Mouse (Mus musculus) thymus, adult 2 months (tissue): ENCODE measurements at regions not wholly inside any gene's neighbourhood (a gene's known extent, or its start where the extent isn't known, plus 50 kb on each side); places are given as distances from the start of the nearest gene placed in this dataset.

ENCODE experiments used
- DNase-seq: peaks from one replicate; pipeline ENCODE4 v3.0.0; 2021
- H3K27ac ChIP-seq: fragments of 200-500 bp; 2 replicates; pipeline ENCODE4 v1.5.1; 2012; ENCODE audit warnings: low read length, control low read depth; ENCODE audit not compliant: control insufficient read depth, insufficient read depth
- H3K27me3 ChIP-seq: fragments of 200-500 bp; 2 replicates; pipeline ENCODE4 v1.6.1; 2012; ENCODE audit warnings: mild to moderate bottlenecking, low read length, moderate library complexity, mixed read lengths; ENCODE audit not compliant: control insufficient read depth, insufficient read depth
- H3K36me3 ChIP-seq: fragments of 200-500 bp; 2 replicates; pipeline ENCODE4 v1.6.1; 2012; ENCODE audit warnings: mild to moderate bottlenecking, low read length, moderate library complexity; ENCODE audit not compliant: control insufficient read depth, insufficient read depth
- H3K4me1 ChIP-seq: fragments of 200-500 bp; replicated peaks from 2 replicates; pipeline ENCODE4 v1.6.1; 2012; ENCODE audit warnings: low read length; ENCODE audit not compliant: control insufficient read depth, insufficient read depth
- H3K4me3 ChIP-seq: fragments of 200-500 bp; 2 replicates; pipeline ENCODE4 v1.5.1; 2012; ENCODE audit warnings: mild to moderate bottlenecking, low read length, control low read depth, moderate library complexity; ENCODE audit not compliant: control insufficient read depth, insufficient read depth
- CTCF ChIP-seq: fragments of 200-500 bp; IDR thresholded peaks from 2 replicates; pipeline ENCODE4 v1.5.1; 2012; ENCODE audit warnings: mild to moderate bottlenecking, control low read depth, low read length, moderate library complexity, borderline replicate concordance; ENCODE audit not compliant: control insufficient read depth, poor library complexity, insufficient read depth; ENCODE audit errors: extremely low read depth
- POLR2A ChIP-seq: fragments of 200-500 bp; IDR thresholded peaks from 2 replicates; pipeline ENCODE4 v1.6.1; 2012; ENCODE audit warnings: mild to moderate bottlenecking, low read length, control low read depth, moderate library complexity; ENCODE audit not compliant: control insufficient read depth, poor library complexity, insufficient read depth; ENCODE audit errors: extremely low read depth
- WGBS: fragments of 180-500 bp; shearing (Covaris S2); methylation state at CpG from one replicate; pipeline ENCODE4 v1.1.7; 2018; 5-methylcytosine and 5-hydroxymethylcytosine counted together

DNA sequence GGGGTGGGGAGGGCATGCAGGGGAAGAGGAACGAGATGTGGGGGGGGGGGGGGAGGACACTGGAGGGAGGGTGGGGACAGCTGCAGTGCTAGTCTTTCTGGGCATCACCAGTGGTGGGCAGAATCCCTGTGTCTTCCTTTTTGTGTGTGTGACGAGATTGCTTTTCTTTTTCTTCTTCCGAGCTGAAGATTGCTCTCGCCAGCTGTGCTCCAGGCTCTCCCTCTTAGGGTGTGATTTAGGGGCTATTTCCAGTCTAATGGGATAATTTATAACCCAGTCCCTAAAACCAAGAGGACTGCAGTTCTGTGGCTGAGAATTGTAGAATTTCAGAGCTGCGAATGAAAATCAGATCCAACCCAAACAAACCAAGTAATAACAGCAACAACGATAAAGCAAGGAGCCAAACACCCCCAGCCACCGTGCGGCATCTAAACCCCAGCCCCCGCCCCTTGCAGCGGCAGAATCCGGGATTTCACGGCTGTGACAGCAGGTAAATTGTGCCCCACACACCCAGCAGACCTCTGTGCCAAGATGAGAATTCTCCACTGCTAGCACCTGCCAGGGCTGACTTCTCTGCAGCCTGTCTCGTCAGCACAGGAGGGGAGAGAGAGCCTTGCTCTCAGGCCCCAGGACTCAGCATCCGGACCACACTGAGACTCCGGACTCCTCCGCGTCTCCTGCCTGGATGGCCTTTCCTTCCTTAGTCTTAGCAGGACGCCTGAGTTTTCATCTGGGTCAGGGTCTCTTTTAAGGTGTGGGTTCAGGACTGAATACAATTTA lies 104.3 kb downstream of the Rpl14 start:
- DNase-seq = peak; percentile 10
- Histone ChIP-seq H3K27ac (no peak overlapping the region), H3K4me3 (0 out of 2 replicates have a peak overlapping the region, but pooled peaks have one; percentile 18)

DNA sequence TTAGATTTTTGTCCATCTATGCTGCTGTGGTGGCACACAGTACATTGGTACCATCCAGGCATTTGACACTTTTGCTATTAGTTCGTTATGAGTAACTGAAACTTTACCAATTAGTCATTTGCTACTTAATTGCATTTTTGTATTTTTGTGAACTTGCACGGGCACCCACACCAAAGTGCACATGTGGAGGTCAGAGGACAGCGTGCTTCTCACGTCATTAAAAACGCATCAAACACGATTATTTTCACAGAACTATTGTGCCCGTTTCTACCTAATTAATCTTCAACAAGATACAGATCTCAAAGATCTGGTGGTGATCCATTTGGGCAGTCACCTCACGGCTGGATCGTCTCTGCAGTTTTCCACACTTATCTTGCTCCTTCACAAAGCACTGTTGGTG lies 105.1 kb downstream of the Rpl14 start:
- Histone ChIP-seq H3K27me3 (no peaks in the 10 kb centered on the region), H3K4me3 (no peak overlapping the region), H3K27ac (no peak overlapping the region), H3K4me1 (peaks cover 25% of the 10 kb centered on the region), H3K36me3 (no peaks in the 10 kb centered on the region)
- 65% methylated on average over 9 of the region's 9 CpGs for WGBS
- TF ChIP-seq CTCF (no peak), POLR2A (no peak)
- no peak for DNase-seq

More for the DNA sequence above, 104.3 kb downstream of the Rpl14 start:
- Histone ChIP-seq H3K27me3 (no peaks in the 10 kb centered on the region), H3K4me1 (peaks cover 24% of the 10 kb centered on the region), H3K36me3 (no peaks in the 10 kb centered on the region)
- TF ChIP-seq CTCF (no peak), POLR2A (no peak)
- WGBS = 9% methylated on average over 18 of the region's 18 CpGs

DNA sequence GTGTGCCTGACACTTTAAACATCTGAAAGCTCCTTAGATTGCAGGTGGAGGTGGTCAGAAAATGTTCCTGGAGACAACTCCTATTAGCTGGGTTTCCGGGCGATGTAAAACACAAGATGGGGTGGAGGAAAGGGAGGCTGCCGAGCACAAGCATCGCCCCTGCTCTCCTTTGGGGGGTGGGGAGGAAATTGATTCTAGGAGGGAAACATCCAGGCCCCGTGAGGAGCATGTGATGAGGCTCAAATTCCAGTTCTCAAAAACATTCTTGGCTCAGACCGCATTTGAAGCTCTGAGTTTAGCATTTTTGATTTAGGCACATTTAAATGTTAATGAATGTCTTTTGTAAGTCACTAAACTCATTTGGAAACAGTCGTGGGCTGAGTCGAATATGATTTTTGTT lies 105.5 kb downstream of the Rpl14 start:
- no peaks in the 10 kb centered on the region for H3K36me3 ChIP-seq
- DNase-seq = no peak
- peaks cover 25% of the 10 kb centered on the region for H3K4me1 ChIP-seq
- no peak overlapping the region for H3K27ac ChIP-seq
- WGBS = 84% methylated on average over 8 of the region's 8 CpGs
- TF ChIP-seq CTCF (no peak), POLR2A (no peak)
- H3K27me3 ChIP-seq = no peaks in the 10 kb centered on the region
- no peak overlapping the region for H3K4me3 ChIP-seq

DNA sequence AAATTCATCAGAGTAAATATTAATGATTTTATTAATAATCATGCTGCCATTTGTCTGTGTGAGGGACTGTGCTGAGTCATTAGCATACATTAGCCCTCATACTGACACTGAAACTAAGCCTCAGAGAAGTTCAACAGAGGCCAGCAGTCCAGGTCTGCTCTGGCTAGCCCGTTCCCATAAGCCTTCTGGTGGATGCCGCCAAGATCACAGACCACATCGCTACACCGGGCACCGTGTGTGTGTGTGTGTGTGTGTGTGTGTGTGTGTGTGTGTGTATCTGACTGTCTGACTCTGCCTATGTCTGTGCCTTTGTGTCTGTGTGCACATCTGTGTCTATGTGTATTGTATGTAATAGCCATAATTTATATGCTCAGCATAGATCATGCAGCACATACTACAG lies 106.0 kb downstream of the Rpl14 start:
- TF ChIP-seq CTCF (no peak), POLR2A (no peak)
- WGBS = 98% methylated on average over 5 of the region's 5 CpGs
- H3K27me3 ChIP-seq = no peaks in the 10 kb centered on the region
- no peak overlapping the region for H3K27ac ChIP-seq
- H3K4me3 ChIP-seq = no peak overlapping the region
- no peaks in the 10 kb centered on the region for H3K36me3 ChIP-seq
- no peak for DNase-seq
- peaks cover 25% of the 10 kb centered on the region for H3K4me1 ChIP-seq

DNA sequence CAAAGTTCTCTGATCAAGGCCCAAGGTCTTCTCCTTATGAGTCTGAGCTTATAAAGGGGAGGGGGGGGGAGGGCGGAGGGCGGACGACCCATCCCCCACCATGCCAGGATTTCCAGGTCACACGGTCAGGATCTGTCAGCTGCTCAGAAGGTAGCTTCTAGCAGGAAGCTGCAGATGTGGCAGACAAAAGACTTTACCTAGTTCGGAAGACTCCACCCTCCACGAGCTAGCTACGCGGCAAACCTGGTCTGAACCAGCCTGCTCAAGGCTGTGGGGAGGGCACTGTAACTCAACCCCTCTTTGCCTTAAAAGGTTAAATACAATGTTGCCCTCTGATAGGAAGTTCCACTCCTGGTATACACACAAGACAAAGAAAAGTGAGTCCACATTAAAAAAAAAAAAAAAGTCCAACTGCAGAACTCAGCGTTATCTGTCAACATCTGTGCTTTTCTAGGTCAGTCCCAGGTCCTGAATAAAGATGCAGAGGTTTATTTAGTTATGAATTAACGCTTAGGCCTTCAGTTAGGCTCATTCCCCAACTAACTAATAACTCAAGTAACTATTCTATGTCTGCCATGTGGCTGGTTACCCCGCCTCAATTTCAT lies 108.7 kb downstream of the Rpl14 start:
- Histone ChIP-seq H3K27me3 (no peaks in the 10 kb centered on the region), H3K27ac (peak overlapping the region; percentile 86), H3K36me3 (no peaks in the 10 kb centered on the region), H3K4me1 (peaks cover 21% of the 10 kb centered on the region), H3K4me3 (peak overlapping the region; percentile 11)
- 31% methylated on average over 11 of the region's 11 CpGs for WGBS
- DNase-seq = peak; percentile 45
- TF ChIP-seq CTCF = no peak

DNA sequence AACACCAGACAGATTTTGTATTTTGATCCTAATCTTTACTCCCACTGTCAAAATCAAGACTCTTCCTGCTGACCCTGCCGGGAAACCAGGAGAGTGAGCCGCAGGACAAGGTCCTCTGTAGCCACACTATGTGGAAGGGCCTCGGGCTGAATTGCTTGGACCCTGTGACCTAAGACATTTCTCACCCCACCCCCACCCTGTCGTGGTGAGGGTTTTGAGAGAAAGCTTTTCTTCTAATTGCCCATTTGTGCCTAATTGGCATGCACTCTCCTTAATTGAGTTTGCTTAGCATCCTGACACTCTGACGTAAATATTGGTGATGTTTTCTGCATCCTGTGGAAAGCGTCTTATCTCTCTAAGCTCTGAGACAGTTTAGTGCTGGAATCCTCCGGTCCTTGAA lies 110.2 kb downstream of the Rpl14 start:
- no peaks in the 10 kb centered on the region for H3K36me3 ChIP-seq
- WGBS = 90% methylated on average over 7 of the region's 7 CpGs
- H3K27ac ChIP-seq = no peak overlapping the region
- H3K4me1 ChIP-seq = peaks cover 12% of the 10 kb centered on the region
- TF ChIP-seq CTCF = no peak
- no peak for TF ChIP-seq POLR2A
- H3K4me3 ChIP-seq = no peak overlapping the region
- no peak for DNase-seq
- H3K27me3 ChIP-seq = no peaks in the 10 kb centered on the region
